Mouse (Mus musculus) hindbrain, embryonic 15.5 days (tissue): ENCODE measurements at regions not wholly inside any gene's neighbourhood (a gene's known extent, or its start where the extent isn't known, plus 50 kb on each side); places are given as distances from the start of the nearest gene placed in this dataset.

Source experiments
- ATAC-seq: fragments of 200-750 bp; cut with Nextera tagmentation; 2 replicates; pipeline ENCODE4 v1.8.0; 2017; ENCODE audit warnings: low read depth, moderate number of reproducible peaks, moderate TSS enrichment; ENCODE audit not compliant: low FRiP score
- H3K27ac ChIP-seq: fragments of 300-500 bp; sonication (generic); replicated peaks from 2 replicates; pipeline ENCODE4 v1.5.1; 2015; ENCODE audit warnings: mild to moderate bottlenecking, inconsistent platforms
- H3K27me3 ChIP-seq: fragments of 300-500 bp; sonication (generic); 2 replicates; pipeline ENCODE4 v1.6.1; 2015; ENCODE audit warnings: control low read depth, inconsistent platforms
- H3K36me3 ChIP-seq: fragments of 300-500 bp; sonication (generic); 2 replicates; pipeline ENCODE4 v1.6.1; 2015; ENCODE audit warnings: control low read depth, inconsistent platforms
- H3K4me1 ChIP-seq: fragments of 300-500 bp; sonication (generic); replicated peaks from 2 replicates; pipeline ENCODE4 v1.6.1; 2015; ENCODE audit warnings: control low read depth, inconsistent platforms
- H3K4me2 ChIP-seq: fragments of 300-500 bp; sonication (generic); 2 replicates; pipeline ENCODE4 v1.6.1; 2015; ENCODE audit warnings: moderate library complexity, mild to moderate bottlenecking, inconsistent platforms
- H3K4me3 ChIP-seq: fragments of 300-500 bp; sonication (generic); 2 replicates; pipeline ENCODE4 v1.5.1; 2015; ENCODE audit warnings: mild to moderate bottlenecking, inconsistent platforms
- H3K9ac ChIP-seq: fragments of 300-500 bp; sonication (generic); 2 replicates; pipeline ENCODE4 v1.6.1; 2015; ENCODE audit warnings: inconsistent platforms
- H3K9me3 ChIP-seq: fragments of 300-500 bp; sonication (generic); 2 replicates; pipeline ENCODE4 v1.6.1; 2016; ENCODE audit warnings: control low read depth, inconsistent platforms
- WGBS: fragments of 180-500 bp; shearing (Covaris S2); methylation state at CpG from one replicate; pipeline ENCODE4 v1.1.7; 2015; 5-methylcytosine and 5-hydroxymethylcytosine counted together

GRCm38 (mm10) chr3:137529961-137530609 lies 91.3 kb upstream of the Ddit4l start:
- no peaks in the 10 kb centered on the region for H3K36me3 ChIP-seq
- no peak overlapping the region for H3K9ac ChIP-seq
- H3K27ac ChIP-seq, result peak overlapping the region; percentile 45; the same call in 1 of the 2 replicates
- no peaks in the 10 kb centered on the region for H3K9me3 ChIP-seq
- H3K4me1 ChIP-seq, result peaks cover 6% of the 10 kb centered on the region
- no peak overlapping the region for H3K4me2 ChIP-seq
- H3K27me3 ChIP-seq, result no peaks in the 10 kb centered on the region
- ATAC-seq, result peak; percentile 48; the same call in 1 of the 2 replicates
- 34% methylated on average over 7 of the region's 7 CpGs for WGBS
- no peak overlapping the region for H3K4me3 ChIP-seq

GRCm38 (mm10) chr3:137541666-137542065 lies 79.7 kb upstream of the Ddit4l start:
- Histone ChIP-seq H3K36me3 (no peaks in the 10 kb centered on the region), H3K4me1 (no peaks in the 10 kb centered on the region), H3K27me3 (peaks cover 4% of the 10 kb centered on the region; the same call in 1 of the 2 replicates), H3K9ac (no peak overlapping the region), H3K4me3 (no peak overlapping the region), H3K4me2 (no peak overlapping the region), H3K9me3 (no peaks in the 10 kb centered on the region), H3K27ac (no peak overlapping the region)
- no peak for ATAC-seq
- 84% methylated on average over 3 of the region's 3 CpGs for WGBS

- ATAC-seq, result no peak
- no peaks in the 10 kb centered on the region for H3K36me3 ChIP-seq
These were observed 79.1 kb upstream of the Ddit4l start for GRCm38 (mm10) chr3:137542343-137542742.

GRCm38 (mm10) chr3:137547414-137547877 lies 74.0 kb upstream of the Ddit4l start:
- no peak overlapping the region for H3K27ac ChIP-seq
- H3K9ac ChIP-seq, result no peak overlapping the region
- H3K4me3 ChIP-seq, result peak overlapping the region; percentile 7
- peaks cover 11% of the 10 kb centered on the region for H3K4me1 ChIP-seq
- peak; percentile 78 for ATAC-seq
- no peaks in the 10 kb centered on the region for H3K36me3 ChIP-seq
- peaks cover 11% of the 10 kb centered on the region; the same call in 1 of the 2 replicates for H3K27me3 ChIP-seq
- peak overlapping the region; percentile 49 for H3K4me2 ChIP-seq
- H3K9me3 ChIP-seq, result no peaks in the 10 kb centered on the region
- 5% methylated on average over 12 of the region's 12 CpGs for WGBS

More at GRCm38 (mm10) chr3:137542343-137542742, 79.1 kb upstream of the Ddit4l start:
- Histone ChIP-seq H3K27ac (no peak overlapping the region), H3K9ac (no peak overlapping the region), H3K4me3 (no peak overlapping the region), H3K9me3 (no peaks in the 10 kb centered on the region), H3K4me2 (no peak overlapping the region), H3K27me3 (peaks cover 6% of the 10 kb centered on the region; the same call in 1 of the 2 replicates), H3K4me1 (peaks cover 2% of the 10 kb centered on the region; the same call in 1 of the 2 replicates)
- WGBS, result 50% methylated on average over 1 of the region's 1 CpGs

- Histone ChIP-seq H3K36me3 (no peaks in the 10 kb centered on the region), H3K9me3 (no peaks in the 10 kb centered on the region), H3K27me3 (peaks cover 11% of the 10 kb centered on the region; the same call in 1 of the 2 replicates), H3K4me1 (peaks cover 11% of the 10 kb centered on the region), H3K27ac (no peak overlapping the region), H3K9ac (no peak overlapping the region), H3K4me2 (peak overlapping the region; percentile 49), H3K4me3 (peak overlapping the region; percentile 7)
- WGBS, result under 1% methylated on average over 6 of the region's 6 CpGs
- 0 out of 2 replicates have a peak, but pooled peaks have one; percentile 11 for ATAC-seq
These were observed 73.5 kb upstream of the Ddit4l start for GRCm38 (mm10) chr3:137547938-137548337.

- H3K27me3 ChIP-seq, result 0 out of 2 replicates have a peak, but pooled peaks cover 10% of the 10 kb centered on the region
- peaks cover 11% of the 10 kb centered on the region for H3K4me1 ChIP-seq
- ATAC-seq, result no peak
- no peak overlapping the region for H3K27ac ChIP-seq
- H3K9ac ChIP-seq, result no peak overlapping the region
- no peak overlapping the region for H3K4me2 ChIP-seq
- no peaks in the 10 kb centered on the region for H3K9me3 ChIP-seq
- H3K4me3 ChIP-seq, result no peak overlapping the region
- 89% methylated on average over 4 of the region's 4 CpGs for WGBS
- H3K36me3 ChIP-seq, result no peaks in the 10 kb centered on the region
These were observed 70.7 kb upstream of the Ddit4l start for GRCm38 (mm10) chr3:137550708-137551107.

GRCm38 (mm10) chr3:137552472-137553336 lies 68.7 kb upstream of the Ddit4l start:
- 81% methylated on average over 12 of the region's 12 CpGs for WGBS
- no peak for ATAC-seq
- no peak overlapping the region for H3K4me2 ChIP-seq

GRCm38 (mm10) chr3:137560851-137561449 lies 60.5 kb upstream of the Ddit4l start:
- Histone ChIP-seq H3K9me3 (no peaks in the 10 kb centered on the region), H3K27me3 (no peaks in the 10 kb centered on the region), H3K36me3 (no peaks in the 10 kb centered on the region), H3K4me3 (no peak overlapping the region), H3K4me2 (no peak overlapping the region), H3K4me1 (no peaks in the 10 kb centered on the region; the same call in 1 of the 2 replicates), H3K27ac (no peak overlapping the region), H3K9ac (no peak overlapping the region)
- WGBS, result 58% methylated on average over 6 of the region's 6 CpGs
- no peak for ATAC-seq

More at GRCm38 (mm10) chr3:137552472-137553336, 68.7 kb upstream of the Ddit4l start:
- Histone ChIP-seq H3K9ac (no peak overlapping the region), H3K27ac (no peak overlapping the region), H3K4me3 (no peak overlapping the region), H3K4me1 (peaks cover 6% of the 10 kb centered on the region), H3K9me3 (no peaks in the 10 kb centered on the region), H3K36me3 (no peaks in the 10 kb centered on the region), H3K27me3 (0 out of 2 replicates have a peak, but pooled peaks cover 7% of the 10 kb centered on the region)

GRCm38 (mm10) chr3:137561986-137562385 lies 59.4 kb upstream of the Ddit4l start:
- WGBS, result 65% methylated on average over 2 of the region's 2 CpGs
- Histone ChIP-seq H3K27me3 (no peaks in the 10 kb centered on the region), H3K4me2 (no peak overlapping the region), H3K36me3 (no peaks in the 10 kb centered on the region), H3K27ac (no peak overlapping the region), H3K9me3 (no peaks in the 10 kb centered on the region), H3K4me3 (no peak overlapping the region), H3K9ac (no peak overlapping the region), H3K4me1 (no peaks in the 10 kb centered on the region; the same call in 1 of the 2 replicates)
- ATAC-seq, result no peak

- H3K9ac ChIP-seq, result no peak overlapping the region
- H3K36me3 ChIP-seq, result no peaks in the 10 kb centered on the region
- H3K27ac ChIP-seq, result no peak overlapping the region
- H3K4me1 ChIP-seq, result no peaks in the 10 kb centered on the region; the same call in 1 of the 2 replicates
- no peak overlapping the region for H3K4me2 ChIP-seq
- no peak overlapping the region for H3K4me3 ChIP-seq
- no peaks in the 10 kb centered on the region for H3K27me3 ChIP-seq
- 80% methylated on average over 6 of the region's 6 CpGs for WGBS
- no peak for ATAC-seq
- H3K9me3 ChIP-seq, result no peaks in the 10 kb centered on the region
These were observed 57.8 kb upstream of the Ddit4l start for GRCm38 (mm10) chr3:137563541-137564080.

- no peaks in the 10 kb centered on the region for H3K27me3 ChIP-seq
- WGBS, result 61% methylated on average over 5 of the region's 5 CpGs
- H3K4me2 ChIP-seq, result no peak overlapping the region
- no peak for ATAC-seq
- no peak overlapping the region for H3K9ac ChIP-seq
- H3K9me3 ChIP-seq, result no peaks in the 10 kb centered on the region
- H3K36me3 ChIP-seq, result no peaks in the 10 kb centered on the region
- no peak overlapping the region for H3K4me3 ChIP-seq
- H3K27ac ChIP-seq, result no peak overlapping the region
- H3K4me1 ChIP-seq, result no peaks in the 10 kb centered on the region; the same call in 1 of the 2 replicates
These were observed 57.1 kb upstream of the Ddit4l start for GRCm38 (mm10) chr3:137564282-137564681.
